Mouse (Mus musculus) small intestine, adult 2 months (tissue): Measurements from ENCODE around the gene Slit2.

ENCODE experiments used
- CTCF ChIP-seq: fragments of 200-500 bp; IDR thresholded peaks from 2 replicates; pipeline ENCODE4 v1.5.1; 2012; ENCODE audit warnings: low read depth, mild to moderate bottlenecking, control low read depth, inconsistent platforms, low read length, moderate library complexity, mixed read lengths; ENCODE audit not compliant: insufficient replicate concordance, insufficient read length; ENCODE audit errors: extremely low read depth
- POLR2A ChIP-seq: fragments of 200-500 bp; IDR thresholded peaks from 2 replicates; pipeline ENCODE4 v1.6.1; 2012; ENCODE audit warnings: low read depth, mild to moderate bottlenecking, control low read depth, inconsistent platforms, low read length, moderate library complexity

DNA sequence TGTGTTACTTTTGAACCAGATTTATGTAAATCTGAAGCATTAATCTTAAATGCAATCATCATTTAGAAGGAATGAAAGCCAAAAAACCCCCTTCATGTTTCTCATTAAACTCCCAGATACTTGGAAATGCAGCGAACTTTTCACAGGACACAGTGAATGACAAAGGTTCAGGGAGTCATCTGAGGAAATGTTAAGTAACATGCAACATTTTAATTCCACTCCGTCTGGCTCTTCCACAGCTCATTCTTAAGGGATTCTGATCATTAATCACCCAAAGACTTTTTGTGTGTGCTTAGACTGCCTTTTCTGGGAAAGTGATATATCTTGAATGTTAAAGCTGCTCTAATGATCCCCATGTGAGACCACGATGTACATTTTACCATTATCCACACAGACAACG, 337.7 kb downstream of the Slit2 start:
- no peak for TF ChIP-seq CTCF
- no peak for TF ChIP-seq POLR2A
